Mouse (Mus musculus) midbrain, embryonic 12.5 days (tissue): ENCODE data around the gene Rftn1. TPM values are rescaled to one million over a fixed set of nuclear protein-coding genes. Genes with fewer than 3 reads are reported as not detected.

Experiments
- ATAC-seq: fragments of 200-750 bp; cut with Nextera tagmentation; 2 replicates; pipeline ENCODE4 v1.8.0; 2017; ENCODE audit warnings: low read depth, moderate TSS enrichment, moderate library complexity; ENCODE audit not compliant: low FRiP score
- H3K27ac ChIP-seq: fragments of 300-500 bp; sonication (generic); replicated peaks from 2 replicates; pipeline ENCODE4 v1.5.1; 2016; ENCODE audit warnings: mild to moderate bottlenecking
- H3K27me3 ChIP-seq: fragments of 300-500 bp; sonication (generic); 2 replicates; pipeline ENCODE4 v1.6.1; 2016; ENCODE audit warnings: mild to moderate bottlenecking
- H3K36me3 ChIP-seq: fragments of 300-500 bp; sonication (generic); 2 replicates; pipeline ENCODE4 v1.6.1; 2016
- H3K4me1 ChIP-seq: fragments of 300-500 bp; sonication (generic); 2 replicates; pipeline ENCODE4 v1.6.1; 2016
- H3K4me2 ChIP-seq: fragments of 300-500 bp; sonication (generic); replicated peaks from 2 replicates; pipeline ENCODE4 v1.6.1; 2016; ENCODE audit warnings: mild to moderate bottlenecking, moderate library complexity
- H3K4me3 ChIP-seq: fragments of 300-500 bp; sonication (generic); 2 replicates; pipeline ENCODE4 v1.5.1; 2016; ENCODE audit warnings: mild to moderate bottlenecking
- H3K9ac ChIP-seq: fragments of 300-500 bp; sonication (generic); replicated peaks from 2 replicates; pipeline ENCODE4 v1.6.1; 2016; ENCODE audit warnings: mild to moderate bottlenecking, moderate library complexity
- H3K9me3 ChIP-seq: fragments of 300-500 bp; sonication (generic); 2 replicates; pipeline ENCODE4 v1.6.1; 2016; ENCODE audit warnings: mild to moderate bottlenecking
- WGBS: fragments of 180-500 bp; shearing (Covaris S2); methylation state at CpG from one replicate; pipeline ENCODE4 v1.1.7; 2016; 5-methylcytosine and 5-hydroxymethylcytosine counted together
- polyA plus RNA-seq: library from polyadenylated mRNA; unstranded; fragments of >200 nt; fragmentation: Nextera tagmentation; extraction: Ambion mirVana; gene quantifications from 2 replicates; pipeline ENCODE4 v1.2.1, GENCODE M21; 2016

Gene Rftn1
- polyA plus RNA-seq, 1 experiment from 2014 or later: 4.5 TPM

- H3K9ac ChIP-seq: no peak overlapping the region
- H3K27me3 ChIP-seq: no peaks in the 10 kb centered on the region
- no peak overlapping the region for H3K4me2 ChIP-seq
- H3K4me1 ChIP-seq: no peaks in the 10 kb centered on the region
- no peak overlapping the region for H3K27ac ChIP-seq
- no peak for ATAC-seq
- H3K9me3 ChIP-seq: no peaks in the 10 kb centered on the region
- no peaks in the 10 kb centered on the region for H3K36me3 ChIP-seq
- WGBS: 36% methylated on average over 9 of the region's 9 CpGs
- H3K4me3 ChIP-seq: no peak overlapping the region
Measured at GRCm38 (mm10) chr17:50081647-50082046, 108.8 kb downstream of the Rftn1 start.

- H3K27me3 ChIP-seq: no peaks in the 10 kb centered on the region
- no peak overlapping the region for H3K27ac ChIP-seq
- no peaks in the 10 kb centered on the region for H3K9me3 ChIP-seq
- H3K36me3 ChIP-seq: no peaks in the 10 kb centered on the region
- no peaks in the 10 kb centered on the region for H3K4me1 ChIP-seq
- H3K4me2 ChIP-seq: no peak overlapping the region
- ATAC-seq: no peak
- 90% methylated on average over 4 of the region's 4 CpGs for WGBS
- H3K4me3 ChIP-seq: no peak overlapping the region
- no peak overlapping the region for H3K9ac ChIP-seq
Measured at GRCm38 (mm10) chr17:50080991-50081390, 109.5 kb downstream of the Rftn1 start.

DNA sequence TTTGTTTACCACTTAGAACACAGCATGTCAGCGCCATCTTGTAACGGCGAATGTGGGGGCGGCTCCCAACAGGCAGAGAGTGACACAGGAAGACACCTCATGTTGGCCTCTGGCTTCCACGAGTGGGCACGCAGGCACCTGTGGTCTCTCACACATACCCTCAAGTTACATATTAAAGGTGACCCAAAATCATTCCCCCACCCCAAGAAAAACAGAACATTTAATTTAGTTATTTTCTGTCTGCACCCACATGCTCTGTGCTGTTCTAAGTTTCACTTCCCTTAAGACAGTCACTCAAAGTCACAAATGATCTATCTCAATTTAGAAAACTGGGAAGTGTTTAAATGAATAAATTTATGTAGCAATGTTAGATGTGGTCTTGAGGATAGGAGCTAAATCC, 111.7 kb downstream of the Rftn1 start:
- Histone ChIP-seq H3K36me3 (no peaks in the 10 kb centered on the region), H3K27me3 (no peaks in the 10 kb centered on the region), H3K9me3 (no peaks in the 10 kb centered on the region), H3K4me1 (no peaks in the 10 kb centered on the region), H3K27ac (no peak overlapping the region), H3K4me2 (no peak overlapping the region), H3K4me3 (no peak overlapping the region), H3K9ac (no peak overlapping the region)
- ATAC-seq: no peak
- 97% methylated on average over 6 of the region's 6 CpGs for WGBS

DNA sequence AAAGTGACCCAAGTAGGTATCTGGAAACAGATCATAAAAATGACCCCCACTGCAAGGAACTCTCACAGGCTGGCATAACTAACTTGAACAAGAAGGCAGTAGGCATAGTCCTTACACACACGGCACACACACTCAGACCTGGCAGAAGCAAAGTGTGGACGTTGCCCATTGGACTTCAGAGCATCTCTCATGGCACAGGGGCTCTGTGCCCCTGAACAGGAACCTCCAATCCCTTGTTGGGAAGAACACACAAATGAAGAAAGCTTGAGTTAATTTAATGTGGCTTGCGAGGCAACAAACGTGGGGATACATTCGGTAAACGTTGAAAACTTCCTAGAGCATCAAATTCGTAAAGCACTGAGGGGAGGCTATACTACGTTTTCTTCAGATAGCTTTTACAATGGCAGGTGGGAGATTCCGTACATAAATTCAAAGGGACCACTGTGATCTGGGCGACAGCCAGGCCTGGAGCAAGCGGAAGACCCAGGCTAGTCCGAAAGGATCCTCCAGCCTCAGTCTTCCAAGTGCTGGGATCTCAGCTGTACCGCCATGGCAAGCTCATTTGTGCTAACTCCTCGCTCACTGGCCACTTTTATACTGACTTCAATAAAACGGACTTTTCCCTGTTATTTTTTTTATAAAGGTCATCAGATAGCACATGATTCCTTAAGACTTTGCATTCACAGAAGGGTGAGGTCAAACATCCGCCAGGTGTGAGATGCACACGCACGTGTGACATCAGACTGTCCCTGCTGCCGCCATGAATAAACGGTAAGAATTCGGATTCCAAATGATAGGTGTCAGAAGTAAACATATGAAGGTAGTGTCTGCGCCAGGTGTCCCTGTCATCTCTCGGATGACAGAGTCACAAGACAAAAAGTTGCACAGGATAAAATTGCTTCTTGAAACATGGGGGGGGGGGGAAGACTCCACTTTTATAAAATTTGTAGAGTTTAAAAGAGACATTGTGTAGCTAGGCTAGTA, 117.2 kb downstream of the Rftn1 start:
- Histone ChIP-seq H3K27me3 (no peaks in the 10 kb centered on the region), H3K36me3 (no peaks in the 10 kb centered on the region), H3K4me2 (no peak overlapping the region), H3K4me1 (no peaks in the 10 kb centered on the region), H3K9ac (no peak overlapping the region), H3K4me3 (no peak overlapping the region), H3K27ac (no peak overlapping the region), H3K9me3 (no peaks in the 10 kb centered on the region)
- 96% methylated on average over 23 of the region's 23 CpGs for WGBS
- ATAC-seq: no peak

- Histone ChIP-seq H3K4me3 (no peak overlapping the region), H3K27ac (no peak overlapping the region), H3K27me3 (no peaks in the 10 kb centered on the region), H3K4me1 (no peaks in the 10 kb centered on the region), H3K9ac (no peak overlapping the region), H3K36me3 (no peaks in the 10 kb centered on the region), H3K9me3 (no peaks in the 10 kb centered on the region), H3K4me2 (no peak overlapping the region)
- ATAC-seq: no peak
- WGBS: 89% methylated on average over 6 of the region's 6 CpGs
Measured at GRCm38 (mm10) chr17:50071602-50071988, 118.9 kb downstream of the Rftn1 start.

GRCm38 (mm10) chr17:50070822-50071601, 119.5 kb downstream of the Rftn1 start:
- ATAC-seq: no peak
- Histone ChIP-seq H3K4me2 (no peak overlapping the region), H3K4me1 (no peaks in the 10 kb centered on the region), H3K4me3 (no peak overlapping the region), H3K9ac (no peak overlapping the region), H3K36me3 (no peaks in the 10 kb centered on the region), H3K9me3 (no peaks in the 10 kb centered on the region), H3K27me3 (no peaks in the 10 kb centered on the region), H3K27ac (no peak overlapping the region)
- 86% methylated on average over 7 of the region's 7 CpGs for WGBS

GRCm38 (mm10) chr17:50069897-50070636, 120.4 kb downstream of the Rftn1 start:
- Histone ChIP-seq H3K27ac (no peak overlapping the region), H3K4me1 (no peaks in the 10 kb centered on the region), H3K4me3 (no peak overlapping the region), H3K9ac (no peak overlapping the region), H3K36me3 (no peaks in the 10 kb centered on the region), H3K9me3 (no peaks in the 10 kb centered on the region), H3K27me3 (no peaks in the 10 kb centered on the region), H3K4me2 (no peak overlapping the region)
- ATAC-seq: no peak
- WGBS: 74% methylated on average over 10 of the region's 10 CpGs

GRCm38 (mm10) chr17:50069205-50069604, 121.3 kb downstream of the Rftn1 start:
- 91% methylated on average over 5 of the region's 5 CpGs for WGBS
- Histone ChIP-seq H3K4me1 (no peaks in the 10 kb centered on the region), H3K9ac (no peak overlapping the region), H3K9me3 (no peaks in the 10 kb centered on the region), H3K4me2 (no peak overlapping the region), H3K27me3 (no peaks in the 10 kb centered on the region), H3K36me3 (no peaks in the 10 kb centered on the region), H3K27ac (no peak overlapping the region), H3K4me3 (no peak overlapping the region)
- ATAC-seq: no peak

DNA sequence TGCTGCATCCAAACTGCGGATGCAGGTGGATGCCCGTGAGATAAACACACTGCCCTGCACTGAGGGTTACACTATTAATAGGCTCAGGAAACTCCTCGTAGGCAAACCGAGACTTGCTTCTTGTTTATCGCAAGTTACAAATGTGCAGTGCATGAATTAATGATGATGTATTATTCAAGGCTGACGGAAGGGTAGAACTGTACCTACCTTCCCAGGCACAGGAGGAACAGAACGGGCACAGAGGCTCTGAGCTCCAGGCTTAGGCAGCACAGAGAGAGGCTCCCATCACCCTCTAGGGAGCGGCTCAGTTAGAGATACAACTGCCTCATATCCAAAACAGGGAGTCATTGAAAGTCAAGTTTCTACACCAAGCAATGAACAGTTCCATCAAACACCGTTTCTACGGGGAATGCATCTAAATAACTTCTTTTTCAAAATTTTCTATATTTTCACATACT, 121.8 kb downstream of the Rftn1 start:
- no peak overlapping the region for H3K4me2 ChIP-seq
- no peaks in the 10 kb centered on the region for H3K27me3 ChIP-seq
- H3K9ac ChIP-seq: no peak overlapping the region
- H3K36me3 ChIP-seq: no peaks in the 10 kb centered on the region
- H3K4me3 ChIP-seq: no peak overlapping the region
- H3K4me1 ChIP-seq: no peaks in the 10 kb centered on the region
- WGBS: 87% methylated on average over 10 of the region's 10 CpGs
- H3K27ac ChIP-seq: no peak overlapping the region
- no peak for ATAC-seq
- no peaks in the 10 kb centered on the region for H3K9me3 ChIP-seq

- Histone ChIP-seq H3K27ac (no peak overlapping the region), H3K36me3 (no peaks in the 10 kb centered on the region), H3K27me3 (no peaks in the 10 kb centered on the region), H3K4me3 (no peak overlapping the region), H3K9ac (no peak overlapping the region), H3K4me1 (no peaks in the 10 kb centered on the region), H3K9me3 (no peaks in the 10 kb centered on the region), H3K4me2 (no peak overlapping the region)
- WGBS: 91% methylated on average over 5 of the region's 5 CpGs
- no peak for ATAC-seq
Measured at GRCm38 (mm10) chr17:50067774-50068680, 122.4 kb downstream of the Rftn1 start.
